Mouse (Mus musculus): ENCODE data around the gene Klhdc8b. TPM values are rescaled to one million over a fixed set of nuclear protein-coding genes. Genes with fewer than 3 reads are reported as not detected.

The Klhdc8b gene
- polyA plus RNA-seq, 1 experiment, result 21.0 TPM

DNA sequence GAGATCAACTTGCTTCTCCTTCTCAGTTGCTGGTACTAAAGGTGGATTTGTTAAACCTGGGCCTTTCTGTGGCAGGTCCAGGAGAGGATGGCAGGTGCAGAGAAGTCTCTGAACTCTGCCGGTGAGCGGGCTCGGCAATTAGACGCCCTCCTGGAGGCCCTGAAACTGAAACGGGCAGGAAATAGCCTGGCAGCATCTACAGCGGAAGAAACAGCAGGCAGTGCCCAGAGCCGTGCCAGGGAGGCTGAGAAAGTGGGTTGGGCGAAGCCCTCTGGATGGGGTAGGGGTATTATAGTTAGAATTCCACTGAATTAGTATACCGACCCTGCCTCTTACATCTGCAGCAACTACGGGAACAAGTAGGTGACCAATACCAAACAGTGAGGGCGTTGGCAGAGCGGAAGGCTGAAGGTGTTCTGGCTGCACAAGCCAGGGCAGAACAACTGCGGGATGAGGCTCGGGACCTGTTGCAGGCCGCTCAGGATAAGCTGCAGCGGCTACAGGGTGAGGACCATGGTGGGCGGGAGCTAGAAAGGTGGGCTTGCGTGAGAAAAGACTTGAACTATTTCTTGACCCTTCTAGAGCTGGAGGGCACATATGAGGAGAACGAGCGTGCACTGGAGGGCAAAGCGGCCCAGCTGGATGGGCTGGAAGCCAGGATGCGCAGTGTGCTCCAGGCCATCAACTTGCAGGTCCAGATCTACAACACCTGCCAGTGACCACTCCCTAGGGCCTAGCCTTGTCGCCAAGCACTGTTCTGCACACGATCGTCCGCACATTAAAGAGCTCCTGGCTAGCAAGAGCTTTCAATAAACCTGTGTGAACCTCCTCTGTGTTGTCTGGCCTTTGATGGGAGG is 28.5 kb upstream of the Klhdc8b start:
- TF ChIP-seq POLR2A (IDR thresholded peaks at IDR 0.05; ENCODE audit: control insufficient read depth, extremely low read depth, insufficient read depth, low read length, poor library complexity), result 0 out of 2 replicates have a peak, but pooled peaks have one; percentile 32
- no peak for TF ChIP-seq CTCF (IDR thresholded peaks at IDR 0.05; ENCODE audit: borderline replicate concordance, control insufficient read depth, extremely low read depth, insufficient read depth, low read length, poor library complexity)
- peak; percentile 24 for DNase-seq
- H3K36me3 ChIP-seq (ENCODE audit: control insufficient read depth, insufficient read depth, low read length), result peaks cover 24% of the 10 kb centered on the region
- peak overlapping the region; percentile 86 for H3K4me3 ChIP-seq (ENCODE audit: control insufficient read depth, insufficient read depth, low read length)
- 46% methylated on average over 26 of the region's 26 CpGs for WGBS
- H3K4me1 ChIP-seq (replicated peaks; ENCODE audit: control insufficient read depth, insufficient read depth, low read length), result peaks cover 28% of the 10 kb centered on the region
- H3K27ac ChIP-seq (ENCODE audit: control insufficient read depth, insufficient read depth, low read length), result peak overlapping the region; percentile 77
- H3K27me3 ChIP-seq (ENCODE audit: control insufficient read depth, insufficient read depth, low read length), result no peaks in the 10 kb centered on the region

- DNase-seq, result peak; percentile 16
- H3K27me3 ChIP-seq (ENCODE audit: control insufficient read depth, insufficient read depth, low read length), result no peaks in the 10 kb centered on the region
- peaks cover 28% of the 10 kb centered on the region for H3K4me1 ChIP-seq (replicated peaks; ENCODE audit: control insufficient read depth, insufficient read depth, low read length)
- no peak overlapping the region for H3K4me3 ChIP-seq (ENCODE audit: control insufficient read depth, insufficient read depth, low read length)
- peak overlapping the region; percentile 77 for H3K27ac ChIP-seq (ENCODE audit: control insufficient read depth, insufficient read depth, low read length)
- TF ChIP-seq CTCF (IDR thresholded peaks at IDR 0.05; ENCODE audit: borderline replicate concordance, control insufficient read depth, extremely low read depth, insufficient read depth, low read length, poor library complexity) (no peak), POLR2A (IDR thresholded peaks at IDR 0.05; ENCODE audit: control insufficient read depth, extremely low read depth, insufficient read depth, low read length, poor library complexity) (no peak)
- 92% methylated on average over 20 of the region's 20 CpGs for WGBS
- peaks cover 17% of the 10 kb centered on the region for H3K36me3 ChIP-seq (ENCODE audit: control insufficient read depth, insufficient read depth, low read length)
Observed at GRCm38 (mm10) chr9:108489215-108489614, 27.8 kb upstream of the Klhdc8b start.

DNA sequence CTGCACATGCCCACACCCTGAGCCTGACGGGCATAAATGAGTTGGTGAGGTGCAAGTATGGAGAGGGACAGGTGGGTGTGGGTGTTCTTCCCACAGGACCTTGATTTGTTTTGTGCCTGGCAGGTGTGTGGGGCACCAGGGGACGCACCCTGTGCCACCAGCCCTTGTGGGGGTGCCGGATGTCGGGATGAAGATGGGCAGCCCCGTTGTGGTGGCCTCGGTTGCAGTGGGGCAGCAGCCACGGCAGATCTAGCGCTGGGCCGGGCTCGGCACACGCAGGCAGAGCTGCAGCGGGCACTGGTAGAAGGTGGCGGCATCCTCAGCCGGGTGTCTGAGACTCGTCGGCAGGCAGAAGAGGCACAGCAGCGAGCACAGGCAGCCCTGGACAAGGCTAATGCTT is 27.0 kb upstream of the Klhdc8b start:
- TF ChIP-seq POLR2A (IDR thresholded peaks at IDR 0.05; ENCODE audit: control insufficient read depth, extremely low read depth, insufficient read depth, low read length, poor library complexity), result no peak
- TF ChIP-seq CTCF (IDR thresholded peaks at IDR 0.05; ENCODE audit: borderline replicate concordance, control insufficient read depth, extremely low read depth, insufficient read depth, low read length, poor library complexity), result no peak
- WGBS, result 97% methylated on average over 17 of the region's 17 CpGs
- H3K36me3 ChIP-seq (ENCODE audit: control insufficient read depth, insufficient read depth, low read length), result peaks cover 9% of the 10 kb centered on the region

DNA sequence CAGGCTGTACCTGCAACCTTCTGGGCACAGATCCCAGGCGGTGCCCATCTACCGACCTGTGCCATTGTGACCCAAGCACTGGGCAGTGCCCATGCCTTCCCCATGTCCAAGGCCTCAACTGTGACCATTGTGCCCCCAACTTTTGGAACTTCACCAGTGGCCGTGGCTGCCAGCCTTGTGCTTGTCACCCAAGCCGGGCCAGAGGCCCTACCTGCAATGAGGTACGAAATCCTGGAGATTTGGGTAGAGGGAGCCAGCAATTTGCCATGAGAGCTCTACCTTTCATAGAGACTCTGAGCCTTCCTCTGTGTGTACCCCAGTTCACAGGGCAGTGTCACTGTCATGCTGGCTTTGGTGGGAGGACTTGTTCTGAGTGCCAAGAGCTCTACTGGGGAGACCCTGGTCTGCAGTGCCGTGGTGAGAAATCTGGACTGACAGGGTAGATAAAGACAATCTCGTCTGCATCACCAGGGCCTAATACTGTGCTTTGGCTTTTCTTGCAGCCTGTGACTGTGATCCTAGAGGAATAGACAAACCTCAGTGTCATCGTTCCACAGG is 25.7 kb upstream of the Klhdc8b start:
- Histone ChIP-seq H3K27me3 (ENCODE audit: control insufficient read depth, insufficient read depth, low read length) (no peaks in the 10 kb centered on the region), H3K36me3 (ENCODE audit: control insufficient read depth, insufficient read depth, low read length) (no peaks in the 10 kb centered on the region), H3K4me1 (replicated peaks; ENCODE audit: control insufficient read depth, insufficient read depth, low read length) (peaks cover 23% of the 10 kb centered on the region), H3K27ac (ENCODE audit: control insufficient read depth, insufficient read depth, low read length) (no peak overlapping the region), H3K4me3 (ENCODE audit: control insufficient read depth, insufficient read depth, low read length) (no peak overlapping the region)
- 95% methylated on average over 8 of the region's 8 CpGs for WGBS
- TF ChIP-seq POLR2A (IDR thresholded peaks at IDR 0.05; ENCODE audit: control insufficient read depth, extremely low read depth, insufficient read depth, low read length, poor library complexity) (no peak), CTCF (IDR thresholded peaks at IDR 0.05; ENCODE audit: borderline replicate concordance, control insufficient read depth, extremely low read depth, insufficient read depth, low read length, poor library complexity) (no peak)
- DNase-seq, result no peak

More for the DNA sequence above, 27.0 kb upstream of the Klhdc8b start:
- H3K4me3 ChIP-seq (ENCODE audit: control insufficient read depth, insufficient read depth, low read length), result no peak overlapping the region
- no peak overlapping the region for H3K27ac ChIP-seq (ENCODE audit: control insufficient read depth, insufficient read depth, low read length)
- H3K4me1 ChIP-seq (replicated peaks; ENCODE audit: control insufficient read depth, insufficient read depth, low read length), result peaks cover 28% of the 10 kb centered on the region
- no peak for DNase-seq
- no peaks in the 10 kb centered on the region for H3K27me3 ChIP-seq (ENCODE audit: control insufficient read depth, insufficient read depth, low read length)

- Histone ChIP-seq H3K27me3 (ENCODE audit: control insufficient read depth, insufficient read depth, low read length) (no peaks in the 10 kb centered on the region), H3K27ac (ENCODE audit: control insufficient read depth, insufficient read depth, low read length) (no peak overlapping the region), H3K4me1 (replicated peaks; ENCODE audit: control insufficient read depth, insufficient read depth, low read length) (peaks cover 13% of the 10 kb centered on the region), H3K36me3 (ENCODE audit: control insufficient read depth, insufficient read depth, low read length) (no peaks in the 10 kb centered on the region), H3K4me3 (ENCODE audit: control insufficient read depth, insufficient read depth, low read length) (no peak overlapping the region)
- DNase-seq, result no peak
- TF ChIP-seq CTCF (IDR thresholded peaks at IDR 0.05; ENCODE audit: borderline replicate concordance, control insufficient read depth, extremely low read depth, insufficient read depth, low read length, poor library complexity), result no peak
- WGBS, result 97% methylated on average over 19 of the region's 19 CpGs
Observed at GRCm38 (mm10) chr9:108485301-108485875, 24.0 kb upstream of the Klhdc8b start.

- no peak overlapping the region for H3K4me3 ChIP-seq (ENCODE audit: control insufficient read depth, insufficient read depth, low read length)
- no peaks in the 10 kb centered on the region for H3K36me3 ChIP-seq (ENCODE audit: control insufficient read depth, insufficient read depth, low read length)
- TF ChIP-seq POLR2A (IDR thresholded peaks at IDR 0.05; ENCODE audit: control insufficient read depth, extremely low read depth, insufficient read depth, low read length, poor library complexity), result no peak
- TF ChIP-seq CTCF (IDR thresholded peaks at IDR 0.05; ENCODE audit: borderline replicate concordance, control insufficient read depth, extremely low read depth, insufficient read depth, low read length, poor library complexity), result no peak
- WGBS, result 97% methylated on average over 15 of the region's 15 CpGs
- peaks cover 8% of the 10 kb centered on the region for H3K4me1 ChIP-seq (replicated peaks; ENCODE audit: control insufficient read depth, insufficient read depth, low read length)
- DNase-seq, result no peak
- no peaks in the 10 kb centered on the region for H3K27me3 ChIP-seq (ENCODE audit: control insufficient read depth, insufficient read depth, low read length)
- no peak overlapping the region for H3K27ac ChIP-seq (ENCODE audit: control insufficient read depth, insufficient read depth, low read length)
Observed at GRCm38 (mm10) chr9:108484021-108484420, 22.6 kb upstream of the Klhdc8b start.

Measured in thymus, adult 2 months (tissue).